Mouse (Mus musculus) neural tube, embryonic 13.5 days (tissue): ENCODE measurements at regions not wholly inside any gene's neighbourhood (a gene's known extent, or its start where the extent isn't known, plus 50 kb on each side); places are given as distances from the start of the nearest gene placed in this dataset.

ENCODE experiments used
- ATAC-seq: fragments of 200-750 bp; cut with Nextera tagmentation; 2 replicates; pipeline ENCODE4 v1.8.0; 2017; ENCODE audit warnings: low read depth, mild to moderate bottlenecking, moderate TSS enrichment, moderate library complexity
- H3K27ac ChIP-seq: fragments of 300-500 bp; sonication (generic); replicated peaks from 2 replicates; pipeline ENCODE4 v1.5.1; 2015; ENCODE audit warnings: moderate library complexity, mild to moderate bottlenecking, inconsistent platforms
- H3K27me3 ChIP-seq: fragments of 300-500 bp; sonication (generic); 2 replicates; pipeline ENCODE4 v1.6.1; 2015; ENCODE audit warnings: mild to moderate bottlenecking, inconsistent platforms
- H3K36me3 ChIP-seq: fragments of 300-500 bp; sonication (generic); 2 replicates; pipeline ENCODE4 v1.6.1; 2015; ENCODE audit warnings: mild to moderate bottlenecking, inconsistent platforms
- H3K4me1 ChIP-seq: fragments of 300-500 bp; sonication (generic); replicated peaks from 2 replicates; pipeline ENCODE4 v1.6.1; 2015; ENCODE audit warnings: inconsistent platforms
- H3K4me2 ChIP-seq: fragments of 300-500 bp; sonication (generic); 2 replicates; pipeline ENCODE4 v1.6.1; 2015; ENCODE audit warnings: inconsistent platforms, mild to moderate bottlenecking, moderate library complexity
- H3K4me3 ChIP-seq: fragments of 300-500 bp; sonication (generic); 2 replicates; pipeline ENCODE4 v1.5.1; 2015; ENCODE audit warnings: mild to moderate bottlenecking, inconsistent platforms
- H3K9ac ChIP-seq: fragments of 300-500 bp; sonication (generic); 2 replicates; pipeline ENCODE4 v1.6.1; 2015; ENCODE audit warnings: moderate library complexity, mild to moderate bottlenecking, inconsistent platforms
- H3K9me3 ChIP-seq: fragments of 300-500 bp; sonication (generic); 2 replicates; pipeline ENCODE4 v1.6.1; 2016; ENCODE audit warnings: inconsistent platforms
- WGBS: fragments of 180-500 bp; shearing (Covaris S2); methylation state at CpG from one replicate; pipeline ENCODE4 v1.1.7; 2015; 5-methylcytosine and 5-hydroxymethylcytosine counted together

DNA sequence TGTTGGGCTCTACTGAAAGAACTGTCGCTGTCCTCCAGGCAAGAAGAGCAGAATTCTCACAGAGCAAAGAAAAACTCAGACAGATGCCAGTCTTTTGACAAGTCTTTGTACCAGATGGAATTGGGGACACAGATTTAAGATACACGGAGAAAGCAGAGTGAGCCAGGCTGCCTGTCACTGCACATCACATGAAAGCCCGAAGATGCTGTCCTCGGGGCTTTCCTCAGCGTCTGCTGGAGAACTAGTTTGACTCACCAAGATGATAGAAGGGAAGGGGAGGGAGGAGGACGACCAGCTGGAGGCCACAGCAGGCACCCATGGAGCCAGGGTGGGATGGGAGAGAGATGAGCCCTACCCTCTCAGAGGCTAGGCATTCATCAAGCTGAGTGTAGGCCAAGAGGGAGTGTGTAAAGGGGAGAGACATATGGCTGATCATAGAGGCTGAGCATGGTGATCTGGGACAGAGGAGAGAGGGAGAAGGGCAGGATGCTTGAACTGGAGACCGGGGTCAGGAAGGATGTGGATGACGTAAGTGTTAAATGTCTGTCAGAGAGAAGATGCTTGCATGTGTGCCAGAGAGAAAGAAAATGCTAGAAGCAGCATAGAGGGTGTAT lies 600.7 kb downstream of the Tbc1d22a start:
- ATAC-seq, result no peak
- 70% methylated on average over 8 of the region's 8 CpGs for WGBS
- Histone ChIP-seq H3K4me3 (no peak overlapping the region), H3K4me1 (peaks cover 8% of the 10 kb centered on the region; the same call in 1 of the 2 replicates), H3K9ac (no peak overlapping the region), H3K4me2 (no peak overlapping the region), H3K27ac (no peak overlapping the region), H3K36me3 (no peaks in the 10 kb centered on the region), H3K27me3 (no peaks in the 10 kb centered on the region), H3K9me3 (no peaks in the 10 kb centered on the region)

DNA sequence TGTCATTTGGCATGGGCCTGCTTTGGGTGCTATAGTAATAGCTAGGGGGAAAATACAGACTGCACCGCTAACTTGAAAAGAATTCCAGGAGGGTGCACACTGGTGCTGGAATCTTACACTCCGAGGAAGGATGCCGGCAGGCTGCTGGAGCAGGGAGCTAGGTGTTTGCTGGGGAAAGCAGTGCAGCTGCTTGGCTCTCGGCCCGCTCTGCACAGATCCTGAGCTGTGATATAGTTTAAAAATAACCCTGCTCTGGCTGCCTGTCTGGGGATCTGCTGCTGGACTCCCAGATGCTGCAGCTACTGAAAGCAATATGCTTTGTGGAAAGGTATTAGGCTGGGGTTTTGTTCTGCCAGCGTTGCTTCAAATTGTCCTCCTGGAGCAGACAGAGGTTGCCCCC lies 621.7 kb downstream of the Tbc1d22a start:
- ATAC-seq, result no peak
- no peaks in the 10 kb centered on the region for H3K27me3 ChIP-seq
- H3K36me3 ChIP-seq, result no peaks in the 10 kb centered on the region
- H3K4me2 ChIP-seq, result no peak overlapping the region
- H3K9me3 ChIP-seq, result no peaks in the 10 kb centered on the region
- H3K9ac ChIP-seq, result no peak overlapping the region
- no peak overlapping the region for H3K27ac ChIP-seq
- no peaks in the 10 kb centered on the region for H3K4me1 ChIP-seq
- H3K4me3 ChIP-seq, result no peak overlapping the region
- WGBS, result 59% methylated on average over 6 of the region's 6 CpGs

DNA sequence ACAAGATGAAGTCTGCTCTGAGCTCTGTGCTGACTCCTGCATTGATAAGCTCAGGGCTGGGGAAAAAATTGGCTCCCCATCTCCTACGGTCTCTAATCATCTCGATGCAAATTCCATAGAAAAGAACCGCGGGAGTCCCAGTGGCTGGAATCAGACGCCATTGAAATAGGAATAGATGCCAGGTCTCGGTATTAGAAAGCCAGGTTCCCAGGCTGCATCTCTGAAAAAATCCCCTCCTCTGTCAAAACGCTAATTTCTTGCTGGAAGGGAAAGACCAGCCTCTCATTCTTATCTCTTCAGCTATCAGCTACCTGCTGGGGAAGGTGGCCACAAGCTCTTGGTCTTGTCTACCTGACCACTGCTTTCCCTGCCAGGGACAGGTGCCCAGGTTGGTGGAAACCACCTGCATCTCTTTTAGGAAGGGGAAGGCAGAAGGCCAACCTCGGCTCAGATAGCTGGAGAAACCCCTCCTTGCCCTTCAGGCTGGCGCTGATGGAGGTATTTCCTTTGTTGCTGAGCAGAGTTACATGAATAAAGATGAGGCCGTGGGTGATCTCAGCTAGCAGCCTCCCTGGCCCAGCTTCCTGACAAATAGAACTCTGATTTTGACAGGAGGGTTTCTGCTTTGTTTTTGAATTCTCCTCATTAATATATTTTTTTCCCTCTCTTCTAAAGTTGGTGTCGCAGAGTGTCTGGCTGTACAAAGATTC lies 638.1 kb downstream of the Tbc1d22a start:
- 36% methylated on average over 11 of the region's 11 CpGs for WGBS
- H3K4me3 ChIP-seq, result no peak overlapping the region
- H3K27ac ChIP-seq, result no peak overlapping the region
- H3K36me3 ChIP-seq, result no peaks in the 10 kb centered on the region
- H3K27me3 ChIP-seq, result no peaks in the 10 kb centered on the region
- no peak for ATAC-seq
- H3K4me1 ChIP-seq, result peaks cover 6% of the 10 kb centered on the region; the same call in 1 of the 2 replicates
- no peak overlapping the region for H3K9ac ChIP-seq
- no peak overlapping the region for H3K4me2 ChIP-seq
- no peaks in the 10 kb centered on the region for H3K9me3 ChIP-seq

DNA sequence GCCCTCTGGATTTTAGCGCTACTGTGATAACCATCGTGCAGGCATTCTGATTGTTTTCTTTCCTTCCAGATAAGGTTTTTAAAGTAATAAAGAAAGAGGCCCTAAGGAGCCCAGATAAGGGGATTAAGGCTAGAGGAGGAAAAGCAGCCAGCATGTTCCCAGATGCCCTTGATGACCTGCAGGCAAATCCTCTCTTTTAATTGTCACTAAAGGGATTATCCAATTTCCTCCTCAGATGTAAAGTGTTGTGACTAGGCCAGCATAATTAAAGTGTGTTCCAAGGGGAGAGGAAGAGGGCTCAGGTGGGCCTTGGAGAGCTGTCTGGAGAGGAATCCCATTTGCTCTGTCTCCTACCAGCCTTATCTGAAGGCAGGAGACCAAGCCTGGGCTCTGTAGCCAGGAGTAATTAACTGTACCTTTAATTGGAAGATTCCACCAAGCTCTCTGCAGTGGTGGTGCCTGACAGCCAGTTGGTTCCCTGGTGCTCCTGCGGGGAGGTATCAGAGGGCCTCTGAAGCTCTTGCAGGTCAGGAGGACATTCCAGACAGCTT lies 644.2 kb downstream of the Tbc1d22a start:
- no peak overlapping the region for H3K27ac ChIP-seq
- H3K9me3 ChIP-seq, result no peaks in the 10 kb centered on the region
- ATAC-seq, result no peak
- H3K4me2 ChIP-seq, result no peak overlapping the region
- no peaks in the 10 kb centered on the region for H3K36me3 ChIP-seq
- H3K4me3 ChIP-seq, result no peak overlapping the region
- WGBS, result 45% methylated on average over 3 of the region's 3 CpGs
- H3K27me3 ChIP-seq, result no peaks in the 10 kb centered on the region
- no peak overlapping the region for H3K9ac ChIP-seq
- H3K4me1 ChIP-seq, result no peaks in the 10 kb centered on the region

DNA sequence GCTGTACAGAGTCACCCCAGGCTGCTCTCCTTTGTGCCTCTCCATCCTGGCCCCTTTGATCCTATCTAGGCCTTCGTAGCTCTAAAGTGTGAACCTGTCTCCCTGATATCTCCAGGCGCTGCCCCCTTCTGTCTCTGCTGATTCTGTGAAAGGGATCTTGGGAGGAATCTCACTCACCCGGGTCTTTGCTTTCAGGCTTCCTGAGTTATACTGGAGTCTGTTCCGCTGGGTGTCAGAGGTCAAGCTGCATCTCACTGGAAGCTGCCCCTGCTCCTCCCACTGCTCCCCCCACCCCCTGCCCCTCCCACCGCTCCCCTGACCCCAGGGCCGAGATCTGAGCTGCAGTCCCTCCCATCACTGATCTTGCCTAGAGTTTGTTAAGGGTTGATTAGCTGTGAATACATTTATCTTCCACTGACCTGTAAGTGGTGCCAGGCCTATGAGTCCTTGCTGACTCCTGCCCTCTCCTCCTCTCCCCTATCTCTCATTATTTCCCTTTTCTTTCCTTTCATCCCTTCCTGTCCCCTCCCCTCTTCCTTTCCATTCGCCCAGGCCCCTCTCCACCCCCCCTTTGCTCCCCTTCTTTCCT lies 661.6 kb downstream of the Tbc1d22a start:
- H3K36me3 ChIP-seq, result no peaks in the 10 kb centered on the region
- H3K9me3 ChIP-seq, result no peaks in the 10 kb centered on the region
- peaks cover 23% of the 10 kb centered on the region for H3K4me1 ChIP-seq
- no peak overlapping the region for H3K4me3 ChIP-seq
- H3K27me3 ChIP-seq, result no peaks in the 10 kb centered on the region
- H3K4me2 ChIP-seq, result peak overlapping the region; percentile 27
- H3K9ac ChIP-seq, result no peak overlapping the region
- 3% methylated on average over 7 of the region's 7 CpGs for WGBS
- no peak overlapping the region for H3K27ac ChIP-seq
- ATAC-seq, result no peak

DNA sequence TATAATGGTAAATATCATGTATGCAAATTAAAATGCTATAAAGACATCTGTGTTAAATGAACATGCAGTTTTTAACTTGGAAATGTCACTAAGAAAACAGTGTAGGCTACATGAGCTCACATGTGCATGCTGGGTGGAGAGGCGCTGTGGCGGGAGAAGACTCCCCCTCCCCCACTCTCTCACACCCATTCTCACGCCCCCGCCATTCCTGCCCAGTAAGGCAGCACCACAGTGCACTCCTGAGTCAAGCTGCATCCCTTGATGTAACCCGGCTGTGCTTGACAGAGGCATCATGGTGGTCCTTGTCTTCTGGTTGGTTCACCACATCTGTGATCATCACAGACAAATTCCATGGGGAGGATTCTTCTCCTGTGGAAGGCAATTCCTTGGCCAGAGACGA lies 647.1 kb upstream of the Fam19a5 start:
- no peak for ATAC-seq
- Histone ChIP-seq H3K27me3 (no peaks in the 10 kb centered on the region), H3K4me2 (no peak overlapping the region), H3K27ac (no peak overlapping the region), H3K9ac (no peak overlapping the region), H3K4me3 (no peak overlapping the region), H3K36me3 (no peaks in the 10 kb centered on the region), H3K4me1 (no peaks in the 10 kb centered on the region), H3K9me3 (no peaks in the 10 kb centered on the region)
- WGBS, result 72% methylated on average over 6 of the region's 6 CpGs

DNA sequence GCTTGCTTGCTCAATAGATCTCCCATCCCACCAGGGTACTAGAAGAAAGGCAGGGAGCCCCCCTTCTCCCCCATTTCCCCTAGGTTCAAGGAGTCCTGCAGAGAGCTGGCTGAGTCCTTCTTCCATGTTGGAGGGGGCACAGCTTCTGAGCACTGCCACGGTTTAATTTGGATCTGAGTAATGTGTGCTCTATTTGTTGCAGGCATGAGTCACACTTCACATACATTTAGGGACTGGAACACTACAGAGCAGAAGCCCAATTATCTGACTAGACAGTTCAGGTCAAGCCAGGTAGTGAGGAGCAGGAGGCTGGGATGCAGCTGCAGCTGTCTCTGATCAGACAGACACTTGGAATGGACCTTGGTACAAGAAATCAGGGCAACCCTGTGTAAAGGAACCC lies 644.1 kb upstream of the Fam19a5 start:
- WGBS, result 35% methylated on average over 1 of the region's 1 CpGs
- Histone ChIP-seq H3K9me3 (no peaks in the 10 kb centered on the region), H3K36me3 (no peaks in the 10 kb centered on the region), H3K9ac (no peak overlapping the region), H3K27me3 (no peaks in the 10 kb centered on the region), H3K4me3 (no peak overlapping the region), H3K27ac (no peak overlapping the region), H3K4me1 (peaks cover 8% of the 10 kb centered on the region; the same call in 1 of the 2 replicates), H3K4me2 (no peak overlapping the region)
- ATAC-seq, result no peak

DNA sequence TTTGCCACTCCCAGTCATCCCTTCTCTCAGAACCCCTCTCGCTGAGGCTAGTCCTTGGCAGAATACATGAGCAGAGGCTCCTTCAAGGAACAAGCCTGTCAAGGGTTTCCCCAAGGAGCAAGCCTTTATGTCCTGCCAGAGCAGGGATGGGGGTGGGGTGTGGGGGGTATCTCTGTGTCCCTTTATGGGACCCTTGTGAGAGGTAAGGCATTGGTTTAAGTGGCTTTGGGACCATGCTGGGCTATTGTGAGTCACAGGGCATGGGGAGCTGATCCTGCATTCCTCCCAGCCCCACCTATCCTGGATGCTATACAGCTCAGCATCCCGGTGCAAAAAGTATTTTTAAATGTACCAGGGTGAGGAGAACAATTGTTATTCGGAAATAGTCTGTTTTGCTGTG lies 641.1 kb upstream of the Fam19a5 start:
- Histone ChIP-seq H3K4me2 (no peak overlapping the region), H3K36me3 (no peaks in the 10 kb centered on the region), H3K9ac (no peak overlapping the region), H3K4me1 (peaks cover 8% of the 10 kb centered on the region; the same call in 1 of the 2 replicates), H3K27ac (no peak overlapping the region), H3K9me3 (no peaks in the 10 kb centered on the region), H3K27me3 (no peaks in the 10 kb centered on the region), H3K4me3 (no peak overlapping the region)
- no peak for ATAC-seq
- 31% methylated on average over 3 of the region's 3 CpGs for WGBS

DNA sequence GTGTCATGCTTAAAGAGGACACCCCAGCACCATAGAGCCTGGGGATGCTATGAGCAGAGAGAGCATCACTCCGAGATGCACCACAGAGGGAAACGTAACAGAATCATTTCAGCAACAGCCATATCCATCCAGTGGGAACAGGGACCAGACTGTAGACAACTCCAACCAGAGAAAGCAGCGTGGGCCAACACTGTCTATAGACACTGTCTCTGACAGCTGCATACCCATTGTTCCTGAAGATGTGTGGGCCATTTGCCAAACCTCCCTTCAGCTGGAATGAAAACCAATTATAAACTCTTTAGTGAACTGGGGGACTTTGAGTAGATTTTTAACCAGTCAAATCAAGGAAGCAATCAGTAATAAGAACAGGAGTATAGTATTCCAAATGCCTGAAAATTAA lies 630.8 kb upstream of the Fam19a5 start:
- Histone ChIP-seq H3K36me3 (no peaks in the 10 kb centered on the region), H3K4me1 (no peaks in the 10 kb centered on the region)
- WGBS, result 70% methylated on average over 3 of the region's 3 CpGs

DNA sequence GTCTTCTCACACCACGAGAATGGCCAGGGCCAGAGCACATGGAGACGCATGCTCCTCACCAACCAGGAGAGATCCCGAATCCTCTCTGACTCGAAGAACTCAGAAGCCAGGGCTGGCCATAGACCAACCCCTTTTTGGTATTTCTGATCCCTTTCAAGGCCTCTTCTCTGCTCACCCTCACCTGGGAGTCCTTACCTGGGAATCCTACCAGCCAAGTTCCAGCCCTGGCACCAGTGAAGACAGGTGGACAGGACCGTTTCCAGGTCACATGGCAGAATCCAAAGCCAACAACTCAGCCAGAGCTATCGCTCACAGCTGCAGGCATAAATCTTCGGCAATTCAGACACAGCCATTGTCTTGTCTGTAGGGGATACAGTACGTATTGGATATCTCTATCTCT lies 626.2 kb upstream of the Fam19a5 start:
- no peak overlapping the region for H3K27ac ChIP-seq
- no peak overlapping the region for H3K4me3 ChIP-seq
- H3K27me3 ChIP-seq, result no peaks in the 10 kb centered on the region
- H3K36me3 ChIP-seq, result no peaks in the 10 kb centered on the region
- H3K4me1 ChIP-seq, result peaks cover 35% of the 10 kb centered on the region
- WGBS, result 86% methylated on average over 8 of the region's 8 CpGs
- no peak overlapping the region for H3K4me2 ChIP-seq
- no peak overlapping the region for H3K9ac ChIP-seq
- H3K9me3 ChIP-seq, result no peaks in the 10 kb centered on the region
- ATAC-seq, result no peak

More for the DNA sequence above, 630.8 kb upstream of the Fam19a5 start:
- Histone ChIP-seq H3K4me2 (no peak overlapping the region), H3K9me3 (no peaks in the 10 kb centered on the region), H3K27me3 (no peaks in the 10 kb centered on the region), H3K27ac (no peak overlapping the region), H3K4me3 (no peak overlapping the region), H3K9ac (no peak overlapping the region)
- ATAC-seq, result no peak

DNA sequence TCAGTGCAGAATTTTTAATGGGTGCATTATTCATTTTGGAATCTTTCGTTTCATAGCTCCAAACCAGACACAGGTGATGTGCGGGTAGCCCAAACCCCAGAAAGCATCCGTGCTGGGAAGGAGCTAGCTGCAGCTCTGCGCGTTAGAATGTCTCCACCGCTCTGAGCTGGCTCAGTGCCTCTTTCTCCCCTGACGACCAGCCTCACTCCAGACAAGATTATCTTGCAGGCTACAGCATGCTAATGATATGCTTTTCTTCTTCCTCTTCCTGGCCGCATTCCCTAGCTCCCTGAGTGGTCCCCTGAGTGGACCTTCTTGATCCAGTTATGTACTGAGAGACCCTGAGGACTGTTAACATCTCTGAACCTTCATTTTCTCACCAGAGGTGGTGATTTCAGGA lies 624.4 kb upstream of the Fam19a5 start:
- H3K4me3 ChIP-seq, result no peak overlapping the region
- no peaks in the 10 kb centered on the region for H3K36me3 ChIP-seq
- H3K9me3 ChIP-seq, result no peaks in the 10 kb centered on the region
- H3K27ac ChIP-seq, result peak overlapping the region; percentile 46; the same call in 1 of the 2 replicates
- H3K27me3 ChIP-seq, result no peaks in the 10 kb centered on the region
- peaks cover 35% of the 10 kb centered on the region for H3K4me1 ChIP-seq
- WGBS, result 41% methylated on average over 8 of the region's 8 CpGs
- H3K9ac ChIP-seq, result no peak overlapping the region
- ATAC-seq, result 0 out of 2 replicates have a peak, but pooled peaks have one; percentile 42
- 0 out of 2 replicates have a peak overlapping the region, but pooled peaks have one; percentile 4 for H3K4me2 ChIP-seq

DNA sequence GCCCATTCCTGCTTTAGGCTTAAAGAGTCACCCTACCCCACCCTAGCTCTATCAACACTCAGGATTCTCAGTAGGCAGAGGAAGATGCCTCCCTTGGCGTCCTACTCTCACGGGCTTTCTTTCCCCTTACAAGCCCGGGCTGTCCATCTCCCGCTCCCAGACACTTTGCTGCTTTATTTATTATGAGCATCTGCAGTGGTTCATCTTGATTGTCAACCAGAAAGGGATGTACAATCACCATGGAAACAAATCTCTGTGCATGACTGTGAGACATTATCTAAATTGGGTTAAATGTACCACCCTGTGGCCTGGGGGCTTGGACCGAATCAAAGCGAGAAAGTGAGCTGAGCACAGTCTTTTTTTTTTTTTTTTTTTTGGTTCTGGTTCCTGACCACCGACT lies 623.9 kb upstream of the Fam19a5 start:
- ATAC-seq, result 0 out of 2 replicates have a peak, but pooled peaks have one; percentile 34

More for the DNA sequence above, 623.9 kb upstream of the Fam19a5 start:
- Histone ChIP-seq H3K9me3 (no peaks in the 10 kb centered on the region), H3K4me2 (0 out of 2 replicates have a peak overlapping the region, but pooled peaks have one; percentile 4), H3K36me3 (no peaks in the 10 kb centered on the region), H3K4me3 (no peak overlapping the region), H3K27me3 (no peaks in the 10 kb centered on the region), H3K9ac (no peak overlapping the region), H3K4me1 (peaks cover 39% of the 10 kb centered on the region), H3K27ac (peak overlapping the region; percentile 46; the same call in 1 of the 2 replicates)
- 10% methylated on average over 7 of the region's 7 CpGs for WGBS
